Mouse (Mus musculus): ENCODE data around the gene Ccdc38.

GRCm38 (mm10) chr10:93603256-93603655 is 62.8 kb downstream of the Ccdc38 start:
- TF ChIP-seq CTCF (IDR thresholded peaks at IDR 0.05; ENCODE audit: extremely low read depth, insufficient read depth, insufficient read length, insufficient replicate concordance) (no peak), POLR2A (IDR thresholded peaks at IDR 0.05; ENCODE audit: low read depth, low read length) (no peak)
